Mouse (Mus musculus): ENCODE results near the gene Rrbp1. TPM values are rescaled to one million over a fixed set of nuclear protein-coding genes. Genes with fewer than 3 reads are reported as not detected.

Gene Rrbp1
- 85.1 and 146 TPM in 2 replicates for polyA plus RNA-seq (2012; ENCODE audit: insufficient read depth, insufficient read length, missing spikeins)

GRCm38 (mm10) chr2:144011080-144011551, at the start of gene Rrbp1:
Rrbp1 (minus strand) TSS chr2:144011263.
- Histone ChIP-seq H3K27ac (replicated peaks; ENCODE audit: low read depth, low read length) (peak within 1 kb of the TSS; percentile 93), H3K4me3 (ENCODE audit: insufficient read depth, low read depth, low read length) (peak within 1 kb of the TSS; percentile 90), H3K4me1 (ENCODE audit: control insufficient read depth, insufficient read depth, insufficient read length, low read length) (peaks cover 8% of the 10 kb centered on the region; the same call in 1 of the 2 replicates)

DNA sequence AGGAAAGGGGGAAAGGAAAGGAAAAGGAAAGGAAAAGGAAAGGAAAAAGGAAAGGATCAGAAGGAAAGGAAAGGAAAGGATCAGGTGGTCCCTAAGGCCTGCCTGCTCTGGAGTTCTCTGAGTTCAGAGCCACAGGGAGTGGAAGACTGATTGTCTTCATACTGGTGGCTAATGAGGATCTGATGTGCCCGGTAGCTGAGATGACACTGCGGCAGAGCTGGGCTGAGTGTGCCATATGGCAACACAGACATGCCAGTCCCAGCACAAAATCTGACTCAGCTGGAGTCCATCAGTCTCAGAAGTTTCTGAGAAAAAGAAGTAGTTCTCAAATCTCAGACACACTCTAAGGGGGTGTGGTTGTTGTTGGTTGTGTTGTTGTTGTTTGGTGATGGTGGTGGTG, 46.7 kb upstream of the Rrbp1 start:
- H3K4me3 ChIP-seq (ENCODE audit: insufficient read depth, low read depth, low read length): no peak overlapping the region
- H3K4me1 ChIP-seq (ENCODE audit: control insufficient read depth, insufficient read depth, insufficient read length, low read length): peaks cover 4% of the 10 kb centered on the region; the same call in 1 of the 2 replicates
- H3K27ac ChIP-seq (replicated peaks; ENCODE audit: low read depth, low read length): no peak overlapping the region

GRCm38 (mm10) chr2:144052410-144053065, 41.5 kb upstream of the Rrbp1 start:
- no peak overlapping the region for H3K4me3 ChIP-seq (ENCODE audit: insufficient read depth, low read depth, low read length)
- 0 out of 2 replicates have a peak overlapping the region, but pooled peaks have one; percentile 7 for H3K27ac ChIP-seq (replicated peaks; ENCODE audit: low read depth, low read length)
- H3K4me1 ChIP-seq (ENCODE audit: control insufficient read depth, insufficient read depth, insufficient read length, low read length): peaks cover 4% of the 10 kb centered on the region; the same call in 1 of the 2 replicates

DNA sequence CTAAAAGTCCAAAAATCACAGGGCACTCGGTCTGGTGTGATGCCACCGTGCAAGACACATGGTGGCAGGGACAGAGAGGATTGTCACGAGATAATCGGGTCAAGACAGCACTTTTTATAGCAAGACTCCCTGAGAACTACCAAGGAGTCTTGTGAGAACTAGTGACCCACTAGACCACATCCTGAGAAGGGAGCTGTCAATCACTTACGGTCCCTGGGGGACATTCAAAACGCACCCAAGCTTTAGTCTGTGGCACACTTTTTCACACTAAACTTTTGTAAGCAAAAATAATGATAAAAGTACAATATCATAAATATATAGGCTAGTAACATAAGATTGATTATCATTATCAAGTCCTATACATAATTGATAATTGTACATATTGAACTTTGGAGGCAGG, 39.8 kb upstream of the Rrbp1 start:
- no peak overlapping the region for H3K27ac ChIP-seq (replicated peaks; ENCODE audit: low read depth, low read length)
- H3K4me1 ChIP-seq (ENCODE audit: control insufficient read depth, insufficient read depth, insufficient read length, low read length): peaks cover 8% of the 10 kb centered on the region
- H3K4me3 ChIP-seq (ENCODE audit: insufficient read depth, low read depth, low read length): no peak overlapping the region

DNA sequence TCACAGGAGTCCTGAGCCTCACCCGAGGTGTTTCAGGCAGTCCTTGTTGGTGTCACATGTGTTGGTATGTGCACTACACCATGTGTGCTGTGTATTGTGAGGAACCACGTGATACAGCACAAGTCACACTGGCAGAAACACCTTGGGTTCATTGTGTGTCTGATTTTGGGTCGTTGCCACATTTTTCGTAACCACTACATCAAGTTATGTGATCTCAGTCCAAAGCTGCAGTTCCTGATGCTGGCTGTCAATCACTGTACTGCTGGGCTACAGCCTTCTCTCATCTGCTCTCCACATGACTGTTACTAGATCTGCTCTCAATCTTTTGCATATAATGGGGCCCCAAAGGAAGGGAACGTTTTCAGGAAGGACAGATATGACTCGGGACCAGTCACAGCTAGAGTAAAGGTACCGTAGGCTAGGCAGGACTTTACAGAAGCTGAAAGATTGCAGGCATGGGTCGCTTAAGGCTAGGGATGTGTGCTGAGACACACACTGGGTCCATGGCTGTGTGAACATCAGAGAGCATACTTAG, 39.1 kb upstream of the Rrbp1 start:
- no peak overlapping the region for H3K27ac ChIP-seq (replicated peaks; ENCODE audit: low read depth, low read length)
- H3K4me1 ChIP-seq (ENCODE audit: control insufficient read depth, insufficient read depth, insufficient read length, low read length): peaks cover 8% of the 10 kb centered on the region
- no peak overlapping the region for H3K4me3 ChIP-seq (ENCODE audit: insufficient read depth, low read depth, low read length)

DNA sequence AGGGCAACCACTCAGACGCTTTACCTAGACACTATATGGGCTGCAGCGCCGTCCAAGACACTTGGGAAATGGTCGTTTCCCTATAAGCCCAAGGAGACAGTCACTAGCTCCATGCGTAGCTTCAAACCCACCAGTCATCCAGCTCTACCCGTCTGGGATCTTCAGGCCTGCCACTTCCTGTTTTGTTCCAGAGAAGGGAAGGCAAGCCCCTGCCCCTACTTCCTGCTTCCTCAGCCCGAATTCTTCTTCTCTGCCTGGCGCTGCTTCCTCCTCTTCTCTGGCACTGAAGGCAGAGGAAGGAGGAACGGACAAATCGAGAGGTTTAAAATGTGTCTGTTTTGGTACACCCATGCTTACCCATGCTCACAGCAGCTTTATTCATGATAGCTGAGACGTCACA, 35.9 kb upstream of the Rrbp1 start:
- Histone ChIP-seq H3K27ac (replicated peaks; ENCODE audit: low read depth, low read length) (no peak overlapping the region; the same call in 1 of the 2 replicates), H3K4me1 (ENCODE audit: control insufficient read depth, insufficient read depth, insufficient read length, low read length) (peaks cover 5% of the 10 kb centered on the region; the same call in 1 of the 2 replicates), H3K4me3 (ENCODE audit: insufficient read depth, low read depth, low read length) (no peak overlapping the region)

DNA sequence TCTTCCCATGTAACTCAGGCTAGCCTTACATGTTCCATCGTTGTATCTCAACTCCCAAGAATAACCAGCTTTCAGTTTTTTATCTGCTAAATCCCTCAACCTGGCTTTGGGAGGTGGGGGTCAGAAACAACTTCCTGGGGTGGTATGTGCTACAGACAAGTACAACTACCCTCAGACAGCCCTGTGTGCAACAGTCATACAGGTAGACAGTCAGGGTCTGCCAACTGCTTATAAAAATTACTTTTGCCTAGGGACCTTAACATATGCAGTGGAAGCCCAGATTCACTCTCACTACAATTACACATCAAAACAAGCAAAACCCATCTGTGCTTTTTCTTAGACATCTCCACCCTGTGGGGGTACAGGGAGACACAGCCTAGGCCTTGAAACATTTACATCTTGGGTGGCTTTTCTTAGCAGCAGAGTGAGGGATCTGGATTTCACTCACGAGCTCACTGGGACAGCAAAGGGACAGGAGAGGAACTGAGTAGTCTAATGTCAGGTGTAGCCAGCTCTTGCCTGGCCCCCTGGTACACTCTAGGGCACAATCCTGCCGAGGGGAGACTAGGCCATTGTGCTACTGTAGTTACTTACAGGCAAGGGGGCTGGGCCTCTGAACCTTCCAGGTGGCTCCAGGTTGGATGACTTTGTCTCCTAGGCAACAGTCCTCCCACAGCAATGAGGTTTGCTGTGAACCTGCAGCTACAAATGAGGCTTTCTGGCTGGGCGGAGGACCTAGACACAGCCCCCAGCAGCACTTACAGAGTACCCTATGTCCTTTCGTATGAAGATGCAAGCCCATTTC, 34.9 kb upstream of the Rrbp1 start:
- Histone ChIP-seq H3K4me1 (ENCODE audit: control insufficient read depth, insufficient read depth, insufficient read length, low read length) (peaks cover 5% of the 10 kb centered on the region; the same call in 1 of the 2 replicates), H3K27ac (replicated peaks; ENCODE audit: low read depth, low read length) (no peak overlapping the region), H3K4me3 (ENCODE audit: insufficient read depth, low read depth, low read length) (no peak overlapping the region)

- Histone ChIP-seq H3K27ac (replicated peaks; ENCODE audit: low read depth, low read length) (no peak overlapping the region), H3K4me3 (ENCODE audit: insufficient read depth, low read depth, low read length) (no peak overlapping the region), H3K4me1 (ENCODE audit: control insufficient read depth, insufficient read depth, insufficient read length, low read length) (peaks cover 5% of the 10 kb centered on the region; the same call in 1 of the 2 replicates)
Measured at GRCm38 (mm10) chr2:144044726-144045125, 33.7 kb upstream of the Rrbp1 start.

DNA sequence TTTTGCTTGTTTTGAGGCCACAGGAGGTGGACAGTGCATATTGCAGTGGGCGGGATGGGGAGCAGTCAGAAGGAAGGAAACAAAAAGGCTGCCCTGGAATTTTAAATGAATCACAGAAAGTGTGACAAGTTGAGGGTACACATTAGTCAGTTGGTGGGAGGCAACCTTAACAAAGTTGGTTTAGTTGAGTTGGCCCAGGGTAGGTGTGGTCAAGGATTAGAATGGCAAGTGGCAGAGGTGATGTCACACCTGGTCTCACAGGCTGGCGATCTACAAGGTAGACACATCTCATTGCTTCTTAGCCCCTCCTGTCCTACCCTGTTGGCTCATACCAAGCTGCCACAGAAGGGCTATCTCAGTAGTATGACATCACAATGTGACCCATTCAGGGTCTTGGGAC, 21.6 kb upstream of the Rrbp1 start, which contains the start of gene Banf2:
TSS of gene Banf2 (plus strand) at position 396 of the 400 bp plus-strand sequence.
- Histone ChIP-seq H3K4me1 (ENCODE audit: control insufficient read depth, insufficient read depth, insufficient read length, low read length) (no peaks in the 10 kb centered on the region), H3K4me3 (ENCODE audit: insufficient read depth, low read depth, low read length) (no peak within 1 kb of the TSS), H3K27ac (replicated peaks; ENCODE audit: low read depth, low read length) (no peak within 1 kb of the TSS)

DNA sequence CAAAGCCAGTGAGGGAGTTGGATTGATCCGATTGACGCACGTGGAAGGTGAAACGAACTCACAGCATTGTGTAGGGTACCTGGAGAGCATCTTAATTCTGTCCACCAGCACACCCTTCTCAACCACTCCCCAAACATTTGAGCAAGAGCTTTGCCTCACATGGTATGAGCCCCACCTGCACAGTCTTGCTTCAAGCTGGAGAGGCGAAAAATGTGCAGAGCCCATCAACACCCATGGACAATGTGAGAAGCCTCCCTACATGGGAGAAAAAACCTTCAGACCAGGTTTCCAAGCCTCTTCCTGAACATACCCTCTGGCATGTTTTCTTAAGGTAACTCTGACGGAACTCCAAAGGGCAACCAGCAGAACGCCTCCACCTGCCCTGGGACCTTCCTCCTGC, 19.7 kb upstream of the Rrbp1 start:
- Histone ChIP-seq H3K4me3 (ENCODE audit: insufficient read depth, low read depth, low read length) (no peak overlapping the region), H3K27ac (replicated peaks; ENCODE audit: low read depth, low read length) (no peak overlapping the region), H3K4me1 (ENCODE audit: control insufficient read depth, insufficient read depth, insufficient read length, low read length) (no peaks in the 10 kb centered on the region)

- Histone ChIP-seq H3K4me3 (ENCODE audit: insufficient read depth, low read depth, low read length) (no peak overlapping the region), H3K27ac (replicated peaks; ENCODE audit: low read depth, low read length) (no peak overlapping the region), H3K4me1 (ENCODE audit: control insufficient read depth, insufficient read depth, insufficient read length, low read length) (no peaks in the 10 kb centered on the region)
Measured at GRCm38 (mm10) chr2:144026456-144026855, 15.4 kb upstream of the Rrbp1 start.

- H3K4me3 ChIP-seq (ENCODE audit: insufficient read depth, low read depth, low read length): no peak overlapping the region
- no peaks in the 10 kb centered on the region for H3K4me1 ChIP-seq (ENCODE audit: control insufficient read depth, insufficient read depth, insufficient read length, low read length)
- no peak overlapping the region for H3K27ac ChIP-seq (replicated peaks; ENCODE audit: low read depth, low read length)
Measured at GRCm38 (mm10) chr2:144025361-144025760, 14.3 kb upstream of the Rrbp1 start.

DNA sequence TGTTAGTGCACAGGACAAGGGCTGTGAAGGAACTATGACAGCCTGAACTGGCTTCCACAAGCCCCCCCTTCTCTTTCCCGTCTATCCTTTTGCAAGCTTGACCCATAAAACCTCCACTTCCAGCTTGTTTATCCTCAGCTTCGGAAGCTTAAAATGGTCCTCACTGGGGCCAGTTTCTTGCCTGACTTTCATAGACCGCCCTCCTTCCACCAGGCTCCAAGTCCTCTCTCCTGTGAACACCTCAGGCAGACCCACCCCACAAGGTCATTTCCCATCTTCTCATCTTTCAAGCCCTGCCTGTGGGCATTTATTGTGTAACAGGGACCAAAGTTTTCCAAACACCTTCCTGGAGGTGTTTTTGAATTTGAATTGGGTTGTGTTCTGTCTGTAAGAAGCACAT, 11.4 kb upstream of the Rrbp1 start:
- Histone ChIP-seq H3K4me1 (ENCODE audit: control insufficient read depth, insufficient read depth, insufficient read length, low read length) (no peaks in the 10 kb centered on the region), H3K27ac (replicated peaks; ENCODE audit: low read depth, low read length) (no peak overlapping the region), H3K4me3 (ENCODE audit: insufficient read depth, low read depth, low read length) (no peak overlapping the region)

DNA sequence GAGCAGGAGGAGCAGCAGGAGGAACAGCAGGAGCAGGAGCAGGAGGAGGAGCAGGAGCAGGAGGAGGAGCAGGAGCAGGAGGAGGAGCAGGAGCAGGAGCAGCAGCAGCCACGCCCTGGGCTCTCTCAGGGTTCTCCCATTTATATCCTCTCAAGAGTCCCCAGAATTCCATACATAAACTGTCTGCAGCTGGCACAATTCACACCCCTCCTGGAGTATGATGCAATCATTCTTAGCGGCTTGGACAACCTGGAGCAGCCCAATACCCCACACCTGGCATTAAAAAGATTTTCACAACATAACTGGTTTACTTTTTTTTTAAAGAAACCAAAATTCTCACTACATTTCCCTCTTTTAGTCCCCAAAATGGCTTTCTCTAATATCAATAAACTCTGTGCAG, 8.9 kb upstream of the Rrbp1 start:
- no peak overlapping the region for H3K27ac ChIP-seq (replicated peaks; ENCODE audit: low read depth, low read length)
- H3K4me3 ChIP-seq (ENCODE audit: insufficient read depth, low read depth, low read length): no peak overlapping the region
- no peaks in the 10 kb centered on the region for H3K4me1 ChIP-seq (ENCODE audit: control insufficient read depth, insufficient read depth, insufficient read length, low read length)

DNA sequence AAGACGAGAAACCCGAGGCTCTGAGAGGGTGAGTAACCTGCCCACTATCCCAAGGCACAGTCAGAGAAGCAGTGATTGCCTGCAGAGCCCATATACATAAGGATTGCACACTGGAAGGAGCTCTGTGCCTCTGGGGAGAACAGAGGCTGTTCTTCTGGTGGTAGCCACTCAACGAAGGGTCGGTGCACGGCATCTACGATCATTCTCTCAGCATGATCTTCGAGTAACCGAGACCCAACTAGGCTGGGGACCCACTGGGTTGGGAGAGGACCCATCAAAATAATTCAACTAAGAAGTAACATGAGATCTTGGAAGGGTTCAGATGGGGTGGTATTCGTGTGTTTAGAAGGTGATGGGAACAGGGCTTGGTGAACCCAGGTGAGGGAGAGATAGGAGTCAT, 4.8 kb upstream of the Rrbp1 start:
- Histone ChIP-seq H3K4me1 (ENCODE audit: control insufficient read depth, insufficient read depth, insufficient read length, low read length) (no peaks in the 10 kb centered on the region), H3K4me3 (ENCODE audit: insufficient read depth, low read depth, low read length) (no peak overlapping the region)

More for the DNA sequence above, 4.8 kb upstream of the Rrbp1 start:
- no peak overlapping the region for H3K27ac ChIP-seq (replicated peaks; ENCODE audit: low read depth, low read length)
